Mouse (Mus musculus) induced T-regulatory cell, adult 2 months (primary cell): Measurements from ENCODE around the gene Hagh.

Source experiments
- DNase-seq: peaks from one replicate; pipeline ENCODE4 v3.0.0-alpha.2; 2012; ENCODE audit warnings: low read depth

The Hagh gene

GRCm38 (mm10) chr17:24886134-24886931 lies 46.4 kb downstream of the Hagh start, which contains the start of the genes Nubp2 and Spsb3:
Gene Nubp2, minus strand, starts transcription at chr17:24886349.
Gene Spsb3, plus strand, starts transcription at chr17:24886643.
- DNase-seq, result peak; percentile 99

GRCm38 (mm10) chr17:24886932-24887271 lies 47.0 kb downstream of the Hagh start:
- no peak for DNase-seq

GRCm38 (mm10) chr17:24887291-24888080 lies 47.5 kb downstream of the Hagh start:
- DNase-seq, result peak; percentile 52

GRCm38 (mm10) chr17:24888862-24889261 lies 48.9 kb downstream of the Hagh start:
- no peak for DNase-seq

- DNase-seq, result no peak
Measured at GRCm38 (mm10) chr17:24890151-24891092, 50.5 kb downstream of the Hagh start.

GRCm38 (mm10) chr17:24891321-24891720 lies 51.4 kb downstream of the Hagh start:
- DNase-seq, result no peak

GRCm38 (mm10) chr17:24892785-24893184 lies 52.8 kb downstream of the Hagh start:
- no peak for DNase-seq

GRCm38 (mm10) chr17:24893276-24893675 lies 53.3 kb downstream of the Hagh start:
- DNase-seq, result no peak

- no peak for DNase-seq
Measured at GRCm38 (mm10) chr17:24894061-24894994, 54.4 kb downstream of the Hagh start.

- DNase-seq, result peak; percentile 91
Measured at GRCm38 (mm10) chr17:24894995-24895547, 55.1 kb downstream of the Hagh start, which contains the start of the genes Eme2 and Mrps34. Gene Eme2, minus strand, starts transcription at chr17:24895087. Gene Mrps34, plus strand, starts transcription at chr17:24895116.

GRCm38 (mm10) chr17:24895571-24896240 lies 55.8 kb downstream of the Hagh start:
- no peak for DNase-seq

- peak; percentile 86 for DNase-seq
Measured at GRCm38 (mm10) chr17:24896241-24896992, 56.5 kb downstream of the Hagh start, which contains the start of gene Nme3. Gene Nme3, plus strand, starts transcription at chr17:24896500.

GRCm38 (mm10) chr17:24896993-24897269 lies 57.0 kb downstream of the Hagh start:
- no peak for DNase-seq

- no peak for DNase-seq
Measured at GRCm38 (mm10) chr17:24897600-24897999, 57.7 kb downstream of the Hagh start.

- no peak for DNase-seq
Measured at GRCm38 (mm10) chr17:24898041-24898854, 58.3 kb downstream of the Hagh start.

- DNase-seq, result no peak
Measured at GRCm38 (mm10) chr17:24899153-24899552, 59.2 kb downstream of the Hagh start.

- no peak for DNase-seq
Measured at GRCm38 (mm10) chr17:24900014-24900413, 60.1 kb downstream of the Hagh start.

- DNase-seq, result no peak
Measured at GRCm38 (mm10) chr17:24902124-24902523, 62.2 kb downstream of the Hagh start.
